Mouse (Mus musculus) heart, postnatal 0 days (tissue): ENCODE data around the gene Ckmt2.
A peak's percentile ranks its signal among the peaks of the same experiment; 100 is the strongest.

Source experiments
- CTCF ChIP-seq: IDR thresholded peaks from 2 replicates; pipeline ENCODE4 v1.5.1; 2016; ENCODE audit warnings: antibody characterized with exemption, control low read depth, low read depth
- EP300 ChIP-seq: IDR thresholded peaks from 2 replicates; pipeline ENCODE4 v1.6.1; 2016; ENCODE audit warnings: antibody characterized with exemption, low read depth

GRCm38 (mm10) chr13:91893132-91893531 lies 16.4 kb upstream of the Ckmt2 start:
- peak; percentile 55 for TF ChIP-seq CTCF
- no peak for TF ChIP-seq EP300
